Mouse (Mus musculus) bone marrow, adult 2 months (tissue): ENCODE data around the gene Wdr12. TPM values are rescaled to one million over a fixed set of nuclear protein-coding genes. Genes with fewer than 3 reads are reported as not detected.
"Not testable (repeated sequence)": the region's sequence is repeated elsewhere in the genome, so short reads cannot be mapped to it uniquely, and the experiment has no call there.

ENCODE experiments used
- H3K27ac ChIP-seq: fragments of 200-500 bp; 2 replicates; pipeline ENCODE4 v1.5.1; 2012; ENCODE audit warnings: low read depth, mild to moderate bottlenecking, control low read depth, inconsistent platforms, low read length; ENCODE audit not compliant: control insufficient read depth, poor library complexity, insufficient read depth
- H3K4me1 ChIP-seq: fragments of 200-500 bp; 2 replicates; pipeline ENCODE4 v1.6.1; 2011; ENCODE audit warnings: low read length; ENCODE audit not compliant: control insufficient read depth, insufficient read depth
- H3K4me3 ChIP-seq: fragments of 200-500 bp; replicated peaks from 2 replicates; pipeline ENCODE3; 2011; ENCODE audit warnings: mild to moderate bottlenecking, low read depth, low read length, control low read depth; ENCODE audit not compliant: control insufficient read depth
- CTCF ChIP-seq: fragments of 200-500 bp; IDR thresholded peaks from 2 replicates; pipeline ENCODE4 v1.5.1; 2011; ENCODE audit warnings: low read length, control low read depth; ENCODE audit not compliant: control insufficient read depth, insufficient read depth
- POLR2A ChIP-seq: fragments of 200-500 bp; IDR thresholded peaks from 2 replicates; pipeline ENCODE4 v1.6.1; 2011; ENCODE audit warnings: low read depth, mild to moderate bottlenecking, control low read depth, low read length, borderline replicate concordance; ENCODE audit not compliant: control insufficient read depth
- WGBS: fragments of 180-500 bp; shearing (Covaris S2); methylation state at CpG from one replicate; pipeline ENCODE4 v1.1.7; 2018; 5-methylcytosine and 5-hydroxymethylcytosine counted together
- polyA plus RNA-seq: library from polyadenylated mRNA; stranded (reverse); fragments of >200 nt; gene quantifications from 2 replicates; pipeline ENCODE4 v1.2.4, GENCODE M21; 2011; ENCODE audit warnings: low replicate concordance; ENCODE audit not compliant: missing spikeins, insufficient read depth, insufficient read length

The Wdr12 gene
- polyA plus RNA-seq, 1 experiment: 23.6 TPM

- Histone ChIP-seq H3K27ac (no peak overlapping the region), H3K4me1 (no peaks in the 10 kb centered on the region), H3K4me3 (no peak overlapping the region)
- 91% methylated on average over 6 of the region's 6 CpGs for WGBS
- no peak for TF ChIP-seq CTCF
- TF ChIP-seq POLR2A: no peak
Measured at GRCm38 (mm10) chr1:60076411-60076810, 22.0 kb downstream of the Wdr12 start.

- Histone ChIP-seq H3K27ac (no peak overlapping the region), H3K4me3 (no peak overlapping the region), H3K4me1 (no peaks in the 10 kb centered on the region)
- WGBS: 52% methylated on average over 3 of the region's 3 CpGs
- no peak for TF ChIP-seq CTCF
- no peak for TF ChIP-seq POLR2A
Measured at GRCm38 (mm10) chr1:60075590-60075989, 22.9 kb downstream of the Wdr12 start.

- H3K4me3 ChIP-seq: no peak overlapping the region
- 69% methylated on average over 2 of the region's 2 CpGs for WGBS
- TF ChIP-seq CTCF (no peak), POLR2A (no peak)
- H3K4me1 ChIP-seq: no peaks in the 10 kb centered on the region
- no peak overlapping the region for H3K27ac ChIP-seq
Measured at GRCm38 (mm10) chr1:60074935-60075334, 23.5 kb downstream of the Wdr12 start.

- not testable (repeated sequence) for H3K4me3 ChIP-seq, H3K4me1 ChIP-seq
- H3K27ac ChIP-seq: 0 out of 2 replicates have a peak overlapping the region, but pooled peaks have one; percentile 14
Measured at GRCm38 (mm10) chr1:60070725-60071124, 27.7 kb downstream of the Wdr12 start.

- H3K27ac ChIP-seq: no peak overlapping the region
- H3K4me1 ChIP-seq: no peaks in the 10 kb centered on the region
- whole genome bisulfite sequencing: 77% methylated on average over 3 of the region's 3 CpGs
- TF ChIP-seq CTCF (no peak), POLR2A (no peak)
- H3K4me3 ChIP-seq: no peak overlapping the region
Measured at GRCm38 (mm10) chr1:60056310-60056709, 42.1 kb downstream of the Wdr12 start.

GRCm38 (mm10) chr1:60054659-60055058, 43.8 kb downstream of the Wdr12 start:
- no peak for TF ChIP-seq POLR2A
- no peak for TF ChIP-seq CTCF
- WGBS: 50% methylated on average over 3 of the region's 3 CpGs

GRCm38 (mm10) chr1:60047481-60047880, 51.0 kb downstream of the Wdr12 start:
- H3K27ac ChIP-seq, H3K4me1 ChIP-seq, H3K4me3 ChIP-seq: not testable (repeated sequence)
- WGBS: 88% methylated on average over 5 of the region's 5 CpGs

More at GRCm38 (mm10) chr1:60054659-60055058, 43.8 kb downstream of the Wdr12 start:
- Histone ChIP-seq H3K27ac (no peak overlapping the region), H3K4me3 (no peak overlapping the region), H3K4me1 (no peaks in the 10 kb centered on the region)

- Histone ChIP-seq H3K4me1 (no peaks in the 10 kb centered on the region), H3K4me3 (no peak overlapping the region), H3K27ac (no peak overlapping the region)
- WGBS: 87% methylated on average over 1 of the region's 1 CpGs
- TF ChIP-seq POLR2A: no peak
- no peak for TF ChIP-seq CTCF
Measured at GRCm38 (mm10) chr1:60044595-60044994, 53.9 kb downstream of the Wdr12 start.

GRCm38 (mm10) chr1:60042796-60043469, 55.5 kb downstream of the Wdr12 start, which contains the start of gene Ica1l:
Gene Ica1l (minus strand): TSS chr1:60043184.
- no peak for TF ChIP-seq POLR2A
- Histone ChIP-seq H3K27ac (no peak within 1 kb of the TSS), H3K4me1 (no peaks in the 10 kb centered on the region), H3K4me3 (peak within 1 kb of the TSS; percentile 50)
- WGBS: 7% methylated on average over 97 of the region's 99 CpGs

- TF ChIP-seq POLR2A: no peak
- TF ChIP-seq CTCF: no peak
- WGBS: 6% methylated on average over 19 of the region's 19 CpGs
- no peaks in the 10 kb centered on the region for H3K4me1 ChIP-seq
- no peak overlapping the region for H3K27ac ChIP-seq
- H3K4me3 ChIP-seq: peak overlapping the region; percentile 39
Measured at GRCm38 (mm10) chr1:60042398-60042795, 56.0 kb downstream of the Wdr12 start.
